Mouse (Mus musculus) MEL (cell line): ENCODE data around the gene Ino80b.

Source experiments
- CTCF ChIP-seq, 3 experiments: IDR thresholded peaks in 2 of 3; conservative IDR thresholded peaks in 1 of 3; 2 replicates each; pipeline ENCODE4 v1.5.1; 2011 to 2012; ENCODE audit warnings: low read length in 3 of 3, low read depth in 2 of 3, mild to moderate bottlenecking in 2 of 3, improper control_type of control experiment in 1 of 3, inconsistent platforms in 1 of 3, mixed read lengths in 1 of 3, moderate library complexity in 1 of 3; ENCODE audit not compliant: control insufficient read depth in 1 of 3, insufficient read depth in 1 of 3, poor library complexity in 1 of 3, severe bottlenecking in 1 of 3
- POLR2A ChIP-seq, 2 experiments: IDR thresholded peaks; 2 replicates each; pipeline ENCODE4 v1.6.1; 2011 to 2012; ENCODE audit warnings: low read length in 2 of 2, mild to moderate bottlenecking in 2 of 2, control low read depth in 1 of 2, improper control_type of control experiment in 1 of 2, low read depth in 1 of 2, moderate library complexity in 1 of 2; ENCODE audit not compliant: control insufficient read depth in 1 of 2, insufficient read depth in 1 of 2, poor library complexity in 1 of 2
- ZC3H11A ChIP-seq: IDR thresholded peaks from 2 replicates; pipeline ENCODE4 v1.6.1; 2012; ENCODE audit warnings: low read depth, mild to moderate bottlenecking, inconsistent platforms, low read length, improper control_type of control experiment

- TF ChIP-seq ZC3H11A (no peak), POLR2A (IDR thresholded peaks at IDR 0.05; ENCODE audit: control insufficient read depth in 1 of 2, insufficient read depth in 1 of 2, low read depth in 1 of 2, low read length in 2 of 2, poor library complexity in 1 of 2) (no peak), CTCF (IDR thresholded peaks at IDR 0.05 in 2 of 3, conservative IDR thresholded peaks at IDR 0.05 in 1 of 3; ENCODE audit: control insufficient read depth in 1 of 3, insufficient read depth in 1 of 3, low read depth in 2 of 3, low read length in 3 of 3, poor library complexity in 1 of 3, severe bottlenecking in 1 of 3) (no peak)
Measured at GRCm38 (mm10) chr6:83155552-83156238, 30.5 kb upstream of the Ino80b start.
